ENCODE assay signal across 13 mouse cellular contexts in genomic region chr12:111666380-111666779, GRCm38 (mm10). TPM values are rescaled to one million over a fixed set of nuclear protein-coding genes. Genes with fewer than 3 reads are reported as not detected.
DNase-seq lines count a peak whose midpoint lies in the region; ATAC-seq lines count a peak whose summit lies in the region.
"Had no signal": no experiment of that assay in that cellular context is flagged by ENCODE, and none has a peak within 500 bp of the region (broad histone marks: within the 10 kb centered on the region; RNA-seq: fewer than 3 reads in every experiment).

No protein-coding gene starts in this region.

- no peak overlapping the region for H3K4me2 ChIP-seq in heart, embryonic 14.5 days (ENCODE audit: low read length)
- no peak overlapping the region for H3K4me2 ChIP-seq in midbrain, embryonic 16.5 days (ENCODE audit: low read length)
- H3K4me2 ChIP-seq: liver, embryonic 12.5 days had no signal

- H3K4me1 ChIP-seq in heart, embryonic 14.5 days (ENCODE audit: control insufficient read depth in 2 of 2, insufficient read depth in 2 of 2, low read length in 2 of 2) = peaks cover 25 to 54% of the 10 kb centered on the region in 2 experiments
- H3K4me1 ChIP-seq in midbrain, embryonic 10.5 days = peaks cover 59% of the 10 kb centered on the region
- peaks cover 22% of the 10 kb centered on the region for H3K4me1 ChIP-seq in midbrain, embryonic 16.5 days (ENCODE audit: control insufficient read depth, insufficient read depth, low read length)

- H3K36me3 ChIP-seq in heart, embryonic 14.5 days (ENCODE audit: control insufficient read depth, insufficient read depth, low read length) = peaks cover 14% of the 10 kb centered on the region; the same call in 1 of the 2 replicates
- H3K36me3 ChIP-seq in midbrain, embryonic 10.5 days = peaks cover 90% of the 10 kb centered on the region
- H3K36me3 ChIP-seq in midbrain, embryonic 16.5 days (ENCODE audit: control insufficient read depth, insufficient read depth, low read length) = no peaks in the 10 kb centered on the region

- 72% methylated on average over 13 of the region's 13 CpGs for WGBS in heart, embryonic 14.5 days
- WGBS in midbrain, embryonic 10.5 days = 80% methylated on average over 13 of the region's 13 CpGs
- WGBS in midbrain, embryonic 16.5 days = 83% methylated on average over 13 of the region's 13 CpGs

- no peak for ATAC-seq in heart, embryonic 14.5 days (ENCODE audit: insufficient number of reproducible peaks, insufficient read depth, low FRiP score, low read depth)
- ATAC-seq in midbrain, embryonic 16.5 days = no peak
- ATAC-seq: liver, embryonic 12.5 days had no signal

- H3K27ac ChIP-seq in heart, embryonic 14.5 days (replicated peaks in 1 of 2; ENCODE audit: control insufficient read depth in 1 of 2, insufficient read depth in 1 of 2, low read depth in 2 of 2, low read length in 2 of 2) = peak overlapping the region; percentile 2 to 39; a peak in 3 of 4 replicates
- H3K27ac ChIP-seq in midbrain, embryonic 10.5 days (replicated peaks) = 0 out of 2 replicates have a peak overlapping the region, but pooled peaks have one; percentile 6
- H3K27ac ChIP-seq in midbrain, embryonic 16.5 days (ENCODE audit: low read length) = no peak overlapping the region
- H3K27ac ChIP-seq: kidney, postnatal 0 days; liver, embryonic 12.5 days had no signal

- intact Hi-C loops in heart, postnatal 10 days (cut with DNase I) = loop anchor here (5.0 kb wide), 1 partner anchor 291 kb away; no protein-coding TSS in a partner anchor

- H3K27me3 ChIP-seq in heart, embryonic 14.5 days (ENCODE audit: control insufficient read depth, insufficient read depth, low read length) = no peaks in the 10 kb centered on the region
- peaks cover 12% of the 10 kb centered on the region; the same call in 1 of the 2 replicates for H3K27me3 ChIP-seq in midbrain, embryonic 10.5 days (ENCODE audit: low read depth, poor library complexity, severe bottlenecking)
- no peaks in the 10 kb centered on the region for H3K27me3 ChIP-seq in midbrain, embryonic 16.5 days (ENCODE audit: control insufficient read depth, insufficient read depth, low read depth, low read length)

- no peaks in the 10 kb centered on the region for H3K9me3 ChIP-seq in heart, embryonic 14.5 days (ENCODE audit: control insufficient read depth, low read length)
- no peaks in the 10 kb centered on the region for H3K9me3 ChIP-seq in midbrain, embryonic 10.5 days (replicated peaks)
- no peaks in the 10 kb centered on the region for H3K9me3 ChIP-seq in midbrain, embryonic 16.5 days (replicated peaks; ENCODE audit: control insufficient read depth, low read length, poor library complexity, severe bottlenecking)
- H3K9me3 ChIP-seq: liver, embryonic 12.5 days had no signal

- H3K4me3 ChIP-seq in heart, embryonic 14.5 days (ENCODE audit: control insufficient read depth in 1 of 2, insufficient read depth in 1 of 2, low read depth in 1 of 2, low read length in 2 of 2) = no peak overlapping the region
- no peak overlapping the region for H3K4me3 ChIP-seq in midbrain, embryonic 10.5 days
- H3K4me3 ChIP-seq in midbrain, embryonic 16.5 days (ENCODE audit: low read depth, low read length) = no peak overlapping the region
- H3K4me3 ChIP-seq: liver, embryonic 12.5 days; myocyte had no signal

- H3K9ac ChIP-seq in heart, embryonic 14.5 days (ENCODE audit: low read length) = peak overlapping the region; percentile 14; the same call in 1 of the 2 replicates
- H3K9ac ChIP-seq in midbrain, embryonic 16.5 days (ENCODE audit: low read depth, low read length) = no peak overlapping the region
- H3K9ac ChIP-seq: liver, embryonic 12.5 days had no signal

- DNase-seq in heart, postnatal 10 days = no peak
- DNase-seq in midbrain, embryonic 10.5 days (ENCODE audit: low spot score) = no peak
- DNase-seq in frontal cortex, postnatal 36 days (ENCODE audit: low spot score in 2 of 2) = peak; percentile 75 to 90
- DNase-seq in right cerebral cortex, postnatal 36 days (ENCODE audit: low spot score in 2 of 2) = peak; percentile 81 to 87
- no peak for DNase-seq in adrenal gland, postnatal 10 days
- DNase-seq: adrenal gland, postnatal 14 days; cerebellum, postnatal 25 days had no signal

RNA-seq across cellular contexts. Expression of gene Ckb, which starts 5.8 kb away (rescaled TPM):
- polyA plus RNA-seq in heart, embryonic 14.5 days (2014; fragmentation: Nextera tagmentation; extraction: Ambion mirVana) = 262 and 266 TPM in 2 replicates
- total RNA-seq in heart, postnatal 10 days (2021) = 100 to 1,000 TPM; 127 to 140 TPM
- 2,837 and 3,349 TPM in 2 replicates for polyA plus RNA-seq in midbrain, embryonic 10.5 days (2016; fragmentation: Nextera tagmentation; extraction: Ambion mirVana)
- 1,397 and 1,482 TPM in 2 replicates for polyA plus RNA-seq in midbrain, embryonic 16.5 days (2015; fragmentation: Nextera tagmentation; extraction: Ambion mirVana)
- total RNA-seq in adrenal gland, postnatal 10 days (2021) = 10 to 100 TPM; 46.2 to 53.1 TPM
- polyA plus RNA-seq: G1E had no signal

RNA-seq across cellular contexts. Expression of gene Trmt61a, which starts 11.5 kb away (rescaled TPM):
- polyA plus RNA-seq in heart, embryonic 14.5 days (2014; fragmentation: Nextera tagmentation; extraction: Ambion mirVana) = 3.1 and 5.5 TPM in 2 replicates
- 1 to 10 TPM; 6.4 to 8.3 TPM for total RNA-seq in heart, postnatal 10 days (2021)
- polyA plus RNA-seq in midbrain, embryonic 10.5 days (2016; fragmentation: Nextera tagmentation; extraction: Ambion mirVana) = 18.4 and 18.7 TPM in 2 replicates
- 9.8 and 10.4 TPM in 2 replicates for polyA plus RNA-seq in midbrain, embryonic 16.5 days (2015; fragmentation: Nextera tagmentation; extraction: Ambion mirVana)
- 10 to 100 TPM in 1 of 2 experiments, 1 to 10 TPM in 1; 9.5 to 11.3 TPM for total RNA-seq in adrenal gland, postnatal 10 days (2021)

RNA-seq across cellular contexts. Expression of gene Bag5, which starts 46.7 kb away (rescaled TPM):
- 42.1 and 42.6 TPM in 2 replicates for polyA plus RNA-seq in heart, embryonic 14.5 days (2014; fragmentation: Nextera tagmentation; extraction: Ambion mirVana)
- total RNA-seq in heart, postnatal 10 days (2021) = 10 to 100 TPM; 29.1 to 32.7 TPM
- polyA plus RNA-seq in midbrain, embryonic 10.5 days (2016; fragmentation: Nextera tagmentation; extraction: Ambion mirVana) = 57.2 and 62.0 TPM in 2 replicates
- polyA plus RNA-seq in midbrain, embryonic 16.5 days (2015; fragmentation: Nextera tagmentation; extraction: Ambion mirVana) = 70.4 and 71.8 TPM in 2 replicates
- 10 to 100 TPM; 32.1 to 35.4 TPM for total RNA-seq in adrenal gland, postnatal 10 days (2021)

RNA-seq across cellular contexts. Expression of gene Apopt1, which starts 46.7 kb away (rescaled TPM):
- 49.7 and 51.0 TPM in 2 replicates for polyA plus RNA-seq in heart, embryonic 14.5 days (2014; fragmentation: Nextera tagmentation; extraction: Ambion mirVana)
- 10 to 100 TPM; 39.6 to 41.5 TPM for total RNA-seq in heart, postnatal 10 days (2021)
- 59.8 and 59.9 TPM in 2 replicates for polyA plus RNA-seq in midbrain, embryonic 10.5 days (2016; fragmentation: Nextera tagmentation; extraction: Ambion mirVana)
- polyA plus RNA-seq in midbrain, embryonic 16.5 days (2015; fragmentation: Nextera tagmentation; extraction: Ambion mirVana) = 52.3 and 56.8 TPM in 2 replicates
- total RNA-seq in adrenal gland, postnatal 10 days (2021) = 10 to 100 TPM; 69.0 to 72.8 TPM

Comparison
In these comparisons a context has a peak if more than half of its experiments do, and no peak if none do; other contexts are left out.
1. DNase-seq: peak in frontal cortex, postnatal 36 days (2 of 2) and right cerebral cortex, postnatal 36 days (2 of 2); none in heart, postnatal 10 days (0 of 2), midbrain, embryonic 10.5 days (single experiment) and adrenal gland, postnatal 10 days (single experiment).